Mouse (Mus musculus): ENCODE results near the gene A630073D07Rik. TPM values are rescaled to one million over a fixed set of nuclear protein-coding genes. Genes with fewer than 3 reads are reported as not detected.
"Not testable (repeated sequence)": the region's sequence is repeated elsewhere in the genome, so short reads cannot be mapped to it uniquely, and the experiment has no call there.

Gene A630073D07Rik
- total RNA-seq (2015; ENCODE audit: low replicate concordance): not detected in 2 replicates
- not detected in 2 replicates for total RNA-seq (2017; ENCODE audit: low replicate concordance)

- ATAC-seq (replicated peaks; ENCODE audit: low FRiP score, poor library complexity, severe bottlenecking): no peak
Measured at GRCm38 (mm10) chr6:132651426-132651825, at the start of gene A630073D07Rik. TSS of gene A630073D07Rik (minus strand) at chr6:132651526.

GRCm38 (mm10) chr6:132700907-132701306, 49.6 kb upstream of the A630073D07Rik start, which contains the start of gene Tas2r121:
TSS of gene Tas2r121 (minus strand) at chr6:132701007.
- no peak for ATAC-seq (replicated peaks; ENCODE audit: low FRiP score, poor library complexity, severe bottlenecking)

- ATAC-seq (replicated peaks; ENCODE audit: low FRiP score, poor library complexity, severe bottlenecking): not testable (repeated sequence)
Measured at GRCm38 (mm10) chr6:132691596-132691995, 40.3 kb upstream of the A630073D07Rik start.

GRCm38 (mm10) chr6:132656653-132657052, 5.3 kb upstream of the A630073D07Rik start, which contains the start of gene Tas2r120:
TSS of gene Tas2r120 (plus strand) at chr6:132656953.
- no peak for ATAC-seq (replicated peaks; ENCODE audit: low FRiP score, poor library complexity, severe bottlenecking)

GRCm38 (mm10) chr6:132649399-132649798, 1.9 kb downstream of the A630073D07Rik start:
- ATAC-seq (replicated peaks; ENCODE audit: low FRiP score, poor library complexity, severe bottlenecking): no peak

GRCm38 (mm10) chr6:132595613-132596012, 55.7 kb downstream of the A630073D07Rik start, which contains the start of gene Prp2:
TSS of gene Prp2 (plus strand) at chr6:132595913.
- not testable (repeated sequence) for ATAC-seq (replicated peaks; ENCODE audit: low FRiP score, poor library complexity, severe bottlenecking)

Other genes starting within 250 kb of the A630073D07Rik start
- gene Prh1, start 81.7 kb downstream of the A630073D07Rik start, total RNA-seq (2015; ENCODE audit: low replicate concordance): not detected in 2 replicates
- not detected in 2 replicates for gene Prh1, start 81.7 kb downstream of the A630073D07Rik start, total RNA-seq (2017; ENCODE audit: low replicate concordance)
- gene Prp2, start 55.6 kb downstream of the A630073D07Rik start, total RNA-seq (2015; ENCODE audit: low replicate concordance): not detected in 2 replicates
- gene Prp2, start 55.6 kb downstream of the A630073D07Rik start, total RNA-seq (2017; ENCODE audit: low replicate concordance): not detected in 2 replicates
- not detected in 2 replicates for gene Tas2r120, start 5.4 kb upstream of the A630073D07Rik start, total RNA-seq (2015; ENCODE audit: low replicate concordance)
- gene Tas2r120, start 5.4 kb upstream of the A630073D07Rik start, total RNA-seq (2017; ENCODE audit: low replicate concordance): not detected in 2 replicates
- not detected in 2 replicates for gene Tas2r121, start 49.5 kb upstream of the A630073D07Rik start, total RNA-seq (2015; ENCODE audit: low replicate concordance)
- gene Tas2r121, start 49.5 kb upstream of the A630073D07Rik start, total RNA-seq (2017; ENCODE audit: low replicate concordance): not detected in 2 replicates
- gene Tas2r122, start 60.4 kb upstream of the A630073D07Rik start, total RNA-seq (2015; ENCODE audit: low replicate concordance): not detected in 2 replicates
- not detected in 2 replicates for gene Tas2r122, start 60.4 kb upstream of the A630073D07Rik start, total RNA-seq (2017; ENCODE audit: low replicate concordance)
- gene Tas2r115, start 86.5 kb upstream of the A630073D07Rik start, total RNA-seq (2015; ENCODE audit: low replicate concordance): not detected in 2 replicates
- gene Tas2r115, start 86.5 kb upstream of the A630073D07Rik start, total RNA-seq (2017; ENCODE audit: low replicate concordance): not detected in 2 replicates
- not detected in 2 replicates for gene Tas2r124, start 103.2 kb upstream of the A630073D07Rik start, total RNA-seq (2015; ENCODE audit: low replicate concordance)
- not detected in 2 replicates for gene Tas2r124, start 103.2 kb upstream of the A630073D07Rik start, total RNA-seq (2017; ENCODE audit: low replicate concordance)
- not detected in 2 replicates for gene Tas2r102, start 110.6 kb upstream of the A630073D07Rik start, total RNA-seq (2015; ENCODE audit: low replicate concordance)
- not detected in 2 replicates for gene Tas2r102, start 110.6 kb upstream of the A630073D07Rik start, total RNA-seq (2017; ENCODE audit: low replicate concordance)
- gene Tas2r136, start 126.6 kb upstream of the A630073D07Rik start, total RNA-seq (2015; ENCODE audit: low replicate concordance): not detected in 2 replicates
- not detected in 2 replicates for gene Tas2r136, start 126.6 kb upstream of the A630073D07Rik start, total RNA-seq (2017; ENCODE audit: low replicate concordance)
- not detected in 2 replicates for gene Tas2r117, start 151.3 kb upstream of the A630073D07Rik start, total RNA-seq (2015; ENCODE audit: low replicate concordance)
- not detected in 2 replicates for gene Tas2r117, start 151.3 kb upstream of the A630073D07Rik start, total RNA-seq (2017; ENCODE audit: low replicate concordance)
- gene Tas2r123, start 195.6 kb upstream of the A630073D07Rik start, total RNA-seq (2015; ENCODE audit: low replicate concordance): not detected in 2 replicates
- gene Tas2r123, start 195.6 kb upstream of the A630073D07Rik start, total RNA-seq (2017; ENCODE audit: low replicate concordance): not detected in 2 replicates
- gene Tas2r116, start 203.9 kb upstream of the A630073D07Rik start, total RNA-seq (2015; ENCODE audit: low replicate concordance): not detected in 2 replicates
- not detected in 2 replicates for gene Tas2r116, start 203.9 kb upstream of the A630073D07Rik start, total RNA-seq (2017; ENCODE audit: low replicate concordance)
- not detected in 2 replicates for gene Tas2r110, start 216.5 kb upstream of the A630073D07Rik start, total RNA-seq (2015; ENCODE audit: low replicate concordance)
- gene Tas2r110, start 216.5 kb upstream of the A630073D07Rik start, total RNA-seq (2017; ENCODE audit: low replicate concordance): not detected in 2 replicates
- gene Tas2r113, start 241.5 kb upstream of the A630073D07Rik start, total RNA-seq (2015; ENCODE audit: low replicate concordance): not detected in 2 replicates
- gene Tas2r113, start 241.5 kb upstream of the A630073D07Rik start, total RNA-seq (2017; ENCODE audit: low replicate concordance): not detected in 2 replicates

All from erythroblast, adult 5-6 weeks (primary cell).